Mouse (Mus musculus) liver, embryonic 14.5 days (tissue): ENCODE results near the gene Egfl6. TPM values are rescaled to one million over a fixed set of nuclear protein-coding genes. Genes with fewer than 3 reads are reported as not detected.

Experiments used
- ATAC-seq: fragments of 200-750 bp; cut with Nextera tagmentation; 2 replicates; pipeline ENCODE4 v1.8.0; 2017; ENCODE audit warnings: moderate number of reproducible peaks, mild to moderate bottlenecking, moderate library complexity; ENCODE audit not compliant: insufficient read depth
- DNase-seq, 3 experiments: peaks; one replicate each; pipeline ENCODE4 v3.0.0-alpha.2; 2012 to 2013; ENCODE audit warnings: low read depth in 3 of 3, low spot score in 3 of 3
- H3K27ac ChIP-seq: fragments of 300-500 bp; sonication (generic); 2 replicates; pipeline ENCODE4 v1.5.1; 2014; ENCODE audit warnings: moderate library complexity, mild to moderate bottlenecking, control low read depth, inconsistent platforms
- H3K27me3 ChIP-seq: fragments of 300-500 bp; sonication (generic); 2 replicates; pipeline ENCODE4 v1.6.1; 2014; ENCODE audit warnings: mild to moderate bottlenecking, low read length, moderate library complexity; ENCODE audit not compliant: control insufficient read depth, insufficient read depth
- H3K36me3 ChIP-seq: fragments of 300-500 bp; sonication (generic); replicated peaks from 2 replicates; pipeline ENCODE4 v1.6.1; 2014; ENCODE audit warnings: low read depth; ENCODE audit not compliant: control insufficient read depth, insufficient read depth
- H3K4me1 ChIP-seq, 2 experiments: fragments of 200-500 bp in 1 of 2; fragments of 300-500 bp in 1 of 2; sonication (generic) in 1 of 2; replicated peaks; 2 replicates each; pipeline ENCODE4 v1.6.1; 2012 to 2014; ENCODE audit warnings: antibody characterized with exemption in 1 of 2, inconsistent platforms in 1 of 2, low read length in 1 of 2; ENCODE audit not compliant: control insufficient read depth in 2 of 2, insufficient read depth in 2 of 2
- H3K4me2 ChIP-seq: fragments of 300-500 bp; sonication (generic); 2 replicates; pipeline ENCODE4 v1.6.1; 2014; ENCODE audit warnings: low read depth, mild to moderate bottlenecking, control low read depth, moderate library complexity
- H3K4me3 ChIP-seq, 2 experiments: fragments of 200-500 bp in 1 of 2; fragments of 300-500 bp in 1 of 2; sonication (generic) in 1 of 2; 2 replicates each; pipeline ENCODE4 v1.5.1; 2012 to 2014; ENCODE audit warnings: low read depth in 2 of 2, low read length in 2 of 2, mild to moderate bottlenecking in 2 of 2, control low read depth in 1 of 2, inconsistent platforms in 1 of 2, moderate library complexity in 1 of 2; ENCODE audit not compliant: insufficient read depth in 1 of 2
- H3K9ac ChIP-seq: fragments of 300-500 bp; sonication (generic); replicated peaks from 2 replicates; pipeline ENCODE4 v1.6.1; 2014; ENCODE audit warnings: mild to moderate bottlenecking, control low read depth, moderate library complexity
- H3K9me3 ChIP-seq: fragments of 300-500 bp; sonication (generic); 2 replicates; pipeline ENCODE4 v1.6.1; 2016; ENCODE audit warnings: low read length, mixed read lengths; ENCODE audit not compliant: control insufficient read depth
- CTCF ChIP-seq: IDR thresholded peaks from 2 replicates; pipeline ENCODE4 v1.5.1; 2016; ENCODE audit warnings: antibody characterized with exemption, low read depth, control low read depth
- EP300 ChIP-seq: IDR thresholded peaks from 2 replicates; pipeline ENCODE4 v1.6.1; 2016; ENCODE audit warnings: antibody characterized with exemption, low read depth
- WGBS: fragments of 180-500 bp; shearing (Covaris S2); extraction: QIAGEN DNeasy Blood & Tissue Kit; methylation state at CpG from one replicate; pipeline ENCODE4 v1.1.7; 2014; ENCODE audit not compliant: insufficient replicate concordance; 5-methylcytosine and 5-hydroxymethylcytosine counted together
- polyA plus RNA-seq, 2 experiments: library from polyadenylated mRNA; depleted of rRNA in 1 of 2; stranded (reverse) in 1 of 2; unstranded in 1 of 2; fragments of >200 nt; fragmentation: Nextera tagmentation in 1 of 2; extraction: Ambion mirVana in 1 of 2; gene quantifications; 2 replicates each; pipeline versions ENCODE4 v1.2.1 to v1.2.3; 2012 to 2014

Egfl6 gene
- polyA plus RNA-seq, 2 experiments: 0.15 to 0.35 TPM

GRCm38 (mm10) chrX:166621560-166622301 lies 36.2 kb upstream of the Egfl6 start:
- Histone ChIP-seq H3K4me2 (no peak overlapping the region), H3K36me3 (no peaks in the 10 kb centered on the region), H3K9me3 (no peaks in the 10 kb centered on the region), H3K27ac (no peak overlapping the region), H3K4me3 (no peak overlapping the region), H3K9ac (no peak overlapping the region), H3K27me3 (no peaks in the 10 kb centered on the region), H3K4me1 (no peaks in the 10 kb centered on the region)
- TF ChIP-seq CTCF (no peak), EP300 (no peak)
- 51% methylated on average over 9 of the region's 9 CpGs for WGBS
- no peak for ATAC-seq
- DNase-seq: no peak

DNA sequence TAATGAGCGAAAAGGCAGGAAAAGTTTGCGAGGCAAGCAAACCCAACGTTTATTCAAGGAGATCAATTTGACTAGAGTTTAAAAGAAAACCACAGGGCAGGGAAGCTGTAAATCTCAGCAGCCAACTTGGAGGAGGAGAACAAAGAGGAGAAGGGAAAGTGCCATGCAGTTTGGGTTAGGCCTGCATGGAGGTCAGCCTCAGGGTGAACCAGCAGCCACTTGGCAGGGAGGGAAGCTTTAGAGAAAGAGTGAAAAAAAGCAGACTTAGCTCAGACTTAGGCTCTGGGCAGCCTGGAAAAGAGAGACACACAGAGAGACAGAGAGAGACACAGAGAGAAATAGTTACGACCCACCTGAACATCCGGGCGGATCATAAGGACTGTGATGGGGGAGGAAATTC lies 35.4 kb upstream of the Egfl6 start:
- H3K9ac ChIP-seq: no peak overlapping the region
- no peaks in the 10 kb centered on the region for H3K9me3 ChIP-seq
- H3K4me2 ChIP-seq: no peak overlapping the region
- H3K4me1 ChIP-seq: no peaks in the 10 kb centered on the region
- no peak overlapping the region for H3K4me3 ChIP-seq
- no peaks in the 10 kb centered on the region for H3K36me3 ChIP-seq
- H3K27me3 ChIP-seq: no peaks in the 10 kb centered on the region
- no peak for ATAC-seq
- no peak overlapping the region for H3K27ac ChIP-seq
- 52% methylated on average over 6 of the region's 6 CpGs for WGBS
- no peak for DNase-seq
- no peak for TF ChIP-seq EP300
- TF ChIP-seq CTCF: no peak

DNA sequence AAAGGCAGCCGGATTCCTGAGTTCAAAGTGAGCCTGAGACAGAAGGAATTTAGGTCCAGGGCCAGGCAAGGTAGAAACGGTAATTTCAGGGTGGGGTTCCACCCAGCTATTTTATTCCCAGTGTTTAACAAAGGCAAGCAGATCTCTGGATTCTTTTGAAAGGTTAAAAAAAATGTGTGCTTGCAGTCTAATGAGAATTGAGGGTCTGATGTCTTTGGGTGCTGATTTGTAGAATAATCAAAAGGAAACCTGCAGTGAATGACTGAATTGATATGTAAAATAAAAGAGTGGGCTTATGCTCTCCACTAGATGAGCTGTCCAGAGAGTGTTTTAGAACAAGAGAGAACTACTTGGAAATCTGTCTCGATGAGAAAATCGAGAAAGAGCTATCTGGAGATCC lies 33.6 kb upstream of the Egfl6 start:
- H3K9ac ChIP-seq: no peak overlapping the region
- DNase-seq: no peak
- H3K9me3 ChIP-seq: no peaks in the 10 kb centered on the region
- H3K4me3 ChIP-seq: no peak overlapping the region
- no peak overlapping the region for H3K4me2 ChIP-seq
- no peak overlapping the region for H3K27ac ChIP-seq
- ATAC-seq: no peak
- no peaks in the 10 kb centered on the region for H3K4me1 ChIP-seq
- H3K27me3 ChIP-seq: no peaks in the 10 kb centered on the region
- no peaks in the 10 kb centered on the region for H3K36me3 ChIP-seq
- no peak for TF ChIP-seq EP300
- no peak for TF ChIP-seq CTCF
- 53% methylated on average over 4 of the region's 4 CpGs for WGBS

GRCm38 (mm10) chrX:166615191-166615590 lies 29.7 kb upstream of the Egfl6 start:
- Histone ChIP-seq H3K9me3 (no peaks in the 10 kb centered on the region), H3K4me3 (no peak overlapping the region), H3K27ac (no peak overlapping the region), H3K9ac (no peak overlapping the region), H3K36me3 (no peaks in the 10 kb centered on the region), H3K27me3 (no peaks in the 10 kb centered on the region), H3K4me2 (no peak overlapping the region), H3K4me1 (no peaks in the 10 kb centered on the region)
- 81% methylated on average over 7 of the region's 7 CpGs for WGBS
- TF ChIP-seq CTCF: no peak
- no peak for TF ChIP-seq EP300
- ATAC-seq (no peak), DNase-seq (no peak)

GRCm38 (mm10) chrX:166576111-166576510 lies 9.4 kb downstream of the Egfl6 start:
- no peak for DNase-seq
- TF ChIP-seq CTCF: no peak
- TF ChIP-seq EP300: no peak
- no peak overlapping the region for H3K4me2 ChIP-seq

More at GRCm38 (mm10) chrX:166576111-166576510, 9.4 kb downstream of the Egfl6 start:
- H3K27me3 ChIP-seq: no peaks in the 10 kb centered on the region
- H3K9ac ChIP-seq: no peak overlapping the region
- no peak overlapping the region for H3K4me3 ChIP-seq
- whole genome bisulfite sequencing: 28% methylated on average over 1 of the region's 1 CpGs
- H3K4me1 ChIP-seq: no peaks in the 10 kb centered on the region
- H3K27ac ChIP-seq: no peak overlapping the region
- ATAC-seq: no peak
- no peaks in the 10 kb centered on the region for H3K9me3 ChIP-seq
- H3K36me3 ChIP-seq: no peaks in the 10 kb centered on the region
